Mouse (Mus musculus) left cerebral cortex, adult 18-20 months (tissue): ENCODE data around the gene Gsdma. TPM values are rescaled to one million over a fixed set of nuclear protein-coding genes. Genes with fewer than 3 reads are reported as not detected.
"Not testable (repeated sequence)": the region's sequence is repeated elsewhere in the genome, so short reads cannot be mapped to it uniquely, and the experiment has no call there.

Experiments
- DNase-seq, 2 experiments: peaks; one replicate each; pipeline ENCODE4 v3.0.0; 2021 to 2022; ENCODE audit warnings: low spot score in 2 of 2, mixed read lengths in 1 of 2
- total RNA-seq, 2 experiments: library from RNA; stranded (reverse); gene quantifications; 2 replicates each; pipeline ENCODE4 v1.2.3; 2021

Gsdma gene
- total RNA-seq, 2 experiments from 2014 or later: 0.14 TPM; not detected in 1

DNA sequence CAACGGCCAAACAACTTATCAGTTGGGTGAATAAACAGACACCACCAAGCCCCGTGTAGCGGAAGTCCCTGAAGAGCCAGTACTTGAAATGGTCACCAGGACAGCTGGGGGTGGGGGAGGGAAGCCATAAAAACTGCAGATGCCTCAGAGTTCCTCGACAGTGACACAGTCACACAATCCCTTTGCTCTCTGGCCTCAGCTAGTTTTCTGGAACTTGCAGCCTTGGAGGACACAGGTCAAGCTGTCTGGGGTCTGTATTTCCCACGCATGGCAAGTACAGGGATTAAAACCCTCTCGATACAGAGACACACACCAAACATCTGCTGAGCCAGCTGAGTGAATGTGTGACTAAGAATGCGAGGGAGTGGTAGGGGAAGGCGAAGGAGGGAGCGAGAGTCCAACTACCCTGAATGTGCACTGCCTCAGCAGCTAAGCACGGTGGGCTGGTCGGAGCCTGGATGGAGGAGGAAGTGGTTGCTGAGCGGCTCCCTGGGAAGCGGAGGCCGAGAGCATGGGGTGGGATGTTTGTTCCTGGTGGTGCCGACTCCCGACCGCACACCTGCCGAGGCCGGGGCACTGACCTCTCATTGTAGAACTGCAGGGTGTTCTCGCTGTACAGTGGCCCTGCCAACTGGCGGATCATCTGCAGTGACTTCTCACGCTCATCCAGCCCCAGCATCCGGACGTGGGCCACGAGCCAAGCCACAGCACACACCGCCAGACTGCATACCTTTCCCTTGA, 45.0 kb downstream of the Gsdma start:
- peak; percentile 48 to 51 for DNase-seq

DNA sequence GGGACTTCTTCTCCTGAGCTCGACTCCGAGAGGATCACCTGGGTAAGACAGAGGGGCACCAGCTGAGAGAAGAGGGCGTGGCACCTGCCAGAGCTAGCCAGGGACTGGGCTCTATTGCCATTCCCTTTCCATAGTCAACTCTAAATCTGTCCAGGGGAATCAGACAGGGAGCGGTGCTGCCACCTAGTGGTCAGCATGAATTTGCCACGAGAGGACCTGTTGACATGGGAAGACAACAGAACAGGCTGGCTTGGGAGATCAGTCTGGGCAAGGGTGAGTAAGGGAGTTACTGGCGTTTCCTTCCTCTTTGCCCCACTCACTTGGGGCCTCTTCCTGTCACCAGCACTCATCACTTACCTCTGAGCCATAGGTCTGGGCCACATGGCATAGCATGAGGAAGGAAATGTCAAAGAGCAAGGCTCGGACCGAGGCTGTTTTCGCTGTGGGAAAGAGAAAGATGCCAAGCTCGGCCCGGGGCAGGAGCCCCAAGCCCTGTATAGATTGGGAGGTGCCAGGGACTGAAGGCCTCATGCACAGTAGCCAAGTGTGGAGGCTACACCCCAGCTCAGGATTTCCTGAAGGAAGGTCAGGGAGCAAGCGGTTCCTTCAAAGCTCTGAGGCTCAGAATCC, 46.4 kb downstream of the Gsdma start:
- peak; percentile 77 to 85 for DNase-seq

- no peak for DNase-seq
These were observed 46.9 kb downstream of the Gsdma start for GRCm38 (mm10) chr11:98711046-98711434.

DNA sequence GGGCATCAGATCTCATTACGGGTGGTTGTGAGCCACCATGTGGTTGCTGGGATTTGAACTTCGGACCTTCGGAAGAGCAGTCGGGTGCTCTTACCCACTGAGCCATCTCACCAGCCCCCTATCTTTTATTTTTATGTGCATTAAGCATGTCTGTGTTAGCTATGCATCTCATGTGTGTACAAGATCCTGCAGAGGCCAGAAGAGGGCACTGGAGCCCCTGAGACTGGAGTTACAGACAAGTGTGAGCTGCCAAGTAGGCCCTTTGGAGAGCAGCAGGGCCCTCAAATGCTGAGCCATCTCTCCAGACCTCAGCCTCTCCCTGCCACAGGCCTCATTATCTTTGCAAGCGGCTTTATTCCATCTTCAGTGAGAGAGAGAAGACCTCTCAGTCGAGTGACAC, 47.9 kb downstream of the Gsdma start:
- DNase-seq: not testable (repeated sequence)

GRCm38 (mm10) chr11:98713703-98714102, 49.6 kb downstream of the Gsdma start:
- DNase-seq: no peak

GRCm38 (mm10) chr11:98715946-98716345, 51.8 kb downstream of the Gsdma start:
- no peak for DNase-seq

GRCm38 (mm10) chr11:98717904-98718303, 53.8 kb downstream of the Gsdma start:
- DNase-seq: peak; percentile 85 to 89

- DNase-seq: no peak
These were observed 56.6 kb downstream of the Gsdma start for GRCm38 (mm10) chr11:98720756-98721155.

DNA sequence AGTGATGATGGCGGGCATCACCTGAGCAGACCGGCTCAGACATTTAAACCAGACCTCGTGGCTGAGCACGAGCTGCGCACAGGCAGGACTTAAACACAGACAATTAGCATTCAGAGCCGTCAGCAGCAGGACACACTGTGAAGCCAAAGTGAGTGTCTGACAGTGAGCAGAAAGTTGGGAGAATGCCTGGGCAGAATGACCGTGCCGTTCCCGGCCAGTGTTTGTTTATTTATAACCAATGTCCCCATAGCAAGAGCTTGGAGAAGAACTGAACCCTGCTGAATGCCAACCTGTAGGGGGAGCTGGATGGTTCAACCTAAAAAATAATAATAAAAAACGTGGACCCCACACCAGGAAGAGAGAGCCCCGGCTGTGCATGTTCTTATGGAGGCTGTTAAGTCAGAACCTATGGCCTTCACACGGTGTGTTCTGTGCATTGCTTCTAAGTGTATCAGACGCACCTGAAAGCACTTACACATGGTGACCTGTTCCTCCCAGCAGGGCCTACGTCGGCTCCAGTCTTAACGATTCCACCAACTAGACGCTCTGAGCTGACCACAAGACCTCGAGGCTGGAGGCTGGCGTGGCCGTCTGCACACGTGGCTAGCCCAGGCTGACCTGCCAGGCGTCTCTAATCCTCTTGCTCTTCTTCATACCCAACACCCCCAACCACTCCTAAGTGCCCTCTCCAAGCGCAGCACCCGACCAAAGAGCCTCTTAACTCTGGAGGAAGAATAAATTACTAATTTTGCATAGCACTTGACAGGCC, 57.5 kb downstream of the Gsdma start:
- peak; percentile 18 to 57 for DNase-seq

DNA sequence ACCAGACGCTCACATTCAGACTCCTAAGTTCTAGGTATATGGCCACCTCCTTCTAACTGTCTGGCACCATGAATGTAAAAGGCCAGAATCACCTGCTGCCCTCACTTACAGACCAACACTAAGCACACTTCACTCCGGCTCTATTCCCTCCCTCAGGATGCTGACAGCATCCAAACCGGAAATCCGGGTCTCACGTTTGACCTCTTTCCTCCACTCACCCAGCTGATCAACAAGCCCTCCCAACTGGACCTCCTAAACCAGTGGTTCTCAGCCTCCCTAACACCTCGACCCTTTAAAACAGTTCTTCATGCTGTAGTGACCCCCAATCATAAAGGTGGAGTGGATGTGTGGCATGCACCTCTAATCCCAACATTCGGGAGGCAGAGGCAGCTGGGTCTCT, 58.9 kb downstream of the Gsdma start:
- DNase-seq: no peak

- DNase-seq: no peak
These were observed 61.9 kb downstream of the Gsdma start for GRCm38 (mm10) chr11:98725926-98726506.

Other genes with a start within 250 kb of the Gsdma start
- gene Mien1, start 225.4 kb upstream of the Gsdma start, total RNA-seq: 100 to 1,000 TPM; 104 to 110 TPM
- gene Grb7, start 218.0 kb upstream of the Gsdma start, total RNA-seq: 1 to 10 TPM; 3.6 to 4.3 TPM
- under 1 TPM; 0.33 TPM for gene Ikzf3, start 118.3 kb upstream of the Gsdma start, total RNA-seq
- gene Zpbp2, start 113.3 kb upstream of the Gsdma start, total RNA-seq: not detected
- 10 to 100 TPM; 46.0 to 49.4 TPM for gene Ormdl3, start 77.0 kb upstream of the Gsdma start, total RNA-seq
- not detected for gene Lrrc3c, start 66.1 kb upstream of the Gsdma start, total RNA-seq
- 10 to 100 TPM; 11.7 to 12.1 TPM for gene Gm12355, start 38.7 kb upstream of the Gsdma start, total RNA-seq
- not detected for gene Gsdma3, start 38.0 kb upstream of the Gsdma start, total RNA-seq
- not detected for gene Gsdma2, start 17.6 kb upstream of the Gsdma start, total RNA-seq
- gene Psmd3, start 18.2 kb downstream of the Gsdma start, total RNA-seq: 100 to 1,000 TPM; 135 to 138 TPM
- gene Csf3, start 36.9 kb downstream of the Gsdma start, total RNA-seq: not detected
- 100 to 1,000 TPM; 108 to 127 TPM for gene Med24, start 65.1 kb downstream of the Gsdma start, total RNA-seq
- 100 to 1,000 TPM; 708 to 832 TPM for gene Thra, start 76.3 kb downstream of the Gsdma start, total RNA-seq
- gene Nr1d1, start 111.0 kb downstream of the Gsdma start, total RNA-seq: 100 to 1,000 TPM in 1 of 2 experiments, 10 to 100 TPM in 1; 87.2 to 122 TPM
- 100 to 1,000 TPM; 182 to 185 TPM for gene Msl1, start 131.2 kb downstream of the Gsdma start, total RNA-seq
- 10 to 100 TPM; 53.0 to 57.3 TPM for gene Casc3, start 140.6 kb downstream of the Gsdma start, total RNA-seq
- gene Rapgefl1, start 172.4 kb downstream of the Gsdma start, total RNA-seq: 100 to 1,000 TPM; 133 to 139 TPM
- 10 to 100 TPM; 73.3 to 75.5 TPM for gene Wipf2, start 199.3 kb downstream of the Gsdma start, total RNA-seq
- gene Cdc6, start 243.4 kb downstream of the Gsdma start, total RNA-seq: under 1 TPM; 0.33 to 0.45 TPM